Mouse (Mus musculus) midbrain, embryonic 16.5 days (tissue): Measurements from ENCODE around the gene Atxn7l1. TPM values are rescaled to one million over a fixed set of nuclear protein-coding genes. Genes with fewer than 3 reads are reported as not detected.

Experiments
- polyA plus RNA-seq: library from polyadenylated mRNA; unstranded; fragments of >200 nt; fragmentation: Nextera tagmentation; extraction: Ambion mirVana; gene quantifications from 2 replicates; pipeline ENCODE4 v1.2.1, GENCODE M21; 2015

The Atxn7l1 gene
- polyA plus RNA-seq, 1 experiment from 2014 or later: 25.0 TPM

Other genes starting within 250 kb of the Atxn7l1 start
- 36.1 and 37.5 TPM in 2 replicates for gene Sypl, start 193.8 kb upstream of the Atxn7l1 start, polyA plus RNA-seq
- gene Cdhr3, start 54.8 kb upstream of the Atxn7l1 start, polyA plus RNA-seq: 0.51 and 0.56 TPM in 2 replicates
- gene Efcab10, start 247.2 kb downstream of the Atxn7l1 start, polyA plus RNA-seq: 2.7 and 3.0 TPM in 2 replicates